Mouse (Mus musculus) liver, embryonic 14 days (tissue): ENCODE data around the gene Spata31d1b. TPM values are rescaled to one million over a fixed set of nuclear protein-coding genes. Genes with fewer than 3 reads are reported as not detected.

Experiments used
- polyA plus RNA-seq: library from polyadenylated mRNA; depleted of rRNA; stranded (reverse); fragments of >200 nt; gene quantifications from 2 replicates; pipeline ENCODE4 v1.2.3, GENCODE M21; 2012; rRNA removed

Gene Spata31d1b
- polyA plus RNA-seq: not detected in 2 replicates

DNA sequence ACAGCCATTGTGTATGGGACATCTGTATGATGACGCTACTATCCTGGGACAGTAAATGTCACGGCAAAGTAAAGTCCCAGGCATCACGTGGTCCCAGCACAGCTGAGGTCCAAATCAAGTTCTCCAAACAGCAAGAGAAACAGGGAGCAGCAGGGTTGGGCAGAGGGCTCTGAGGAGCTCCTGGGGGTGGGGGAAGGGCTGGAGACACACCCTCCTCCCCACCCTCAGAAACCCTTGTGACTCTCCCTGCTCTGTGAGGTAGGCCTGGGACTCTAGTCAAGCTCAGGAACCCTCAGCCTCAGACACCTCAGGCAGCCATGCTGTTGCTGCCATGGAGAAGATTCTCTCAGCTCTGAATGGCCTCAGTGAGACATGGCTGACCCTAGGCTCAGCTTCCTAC lies at the start of gene Spata31d1b:
Spata31d1b (plus strand) TSS at position 301 of the 400 bp plus-strand sequence.

DNA sequence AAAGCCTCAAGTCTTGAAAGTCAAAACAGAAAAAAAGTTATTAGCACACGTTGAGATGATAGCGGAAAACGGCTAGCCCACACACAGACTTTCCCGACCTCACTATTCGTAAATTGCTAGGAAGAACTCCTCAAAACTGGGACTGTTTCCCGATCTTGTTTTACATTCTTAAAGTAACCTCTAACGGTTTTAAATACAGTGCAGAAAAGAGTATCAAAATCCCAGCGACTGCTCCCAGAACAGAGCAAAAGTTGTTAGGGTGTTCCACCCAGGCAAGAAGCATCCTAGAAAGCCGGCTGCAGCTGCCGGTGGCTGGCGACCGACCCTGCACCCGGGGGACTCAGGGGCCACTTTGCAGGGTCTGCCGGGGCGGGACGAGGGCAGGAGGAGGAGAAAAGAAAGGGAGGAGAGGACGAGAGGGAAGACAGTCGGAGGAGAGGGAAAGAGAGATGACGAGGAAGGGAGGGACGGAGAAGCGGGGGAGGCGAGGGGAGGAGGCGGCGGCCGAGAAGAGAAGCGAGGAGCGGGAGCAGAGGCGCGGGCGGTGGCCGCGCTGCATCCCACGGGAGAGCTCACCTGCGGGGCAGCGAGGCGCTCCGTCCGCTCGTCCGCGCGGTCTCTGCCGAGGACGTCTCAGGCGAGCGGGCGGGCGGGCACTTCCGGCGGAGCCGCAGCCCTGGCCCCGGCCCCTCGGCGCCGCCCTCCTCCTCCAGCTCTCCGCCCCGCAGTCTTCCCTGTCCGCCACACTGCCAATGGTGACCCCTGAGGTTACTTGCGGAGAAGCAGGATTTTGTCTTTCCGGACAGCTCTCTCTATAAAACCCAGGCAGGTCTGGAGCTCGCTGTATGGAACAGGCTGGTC lies 36.7 kb upstream of the Spata31d1b start, which contains the start of gene Golm1:
Golm1 (minus strand) TSS at position 661 of the 861 bp plus-strand sequence.

DNA sequence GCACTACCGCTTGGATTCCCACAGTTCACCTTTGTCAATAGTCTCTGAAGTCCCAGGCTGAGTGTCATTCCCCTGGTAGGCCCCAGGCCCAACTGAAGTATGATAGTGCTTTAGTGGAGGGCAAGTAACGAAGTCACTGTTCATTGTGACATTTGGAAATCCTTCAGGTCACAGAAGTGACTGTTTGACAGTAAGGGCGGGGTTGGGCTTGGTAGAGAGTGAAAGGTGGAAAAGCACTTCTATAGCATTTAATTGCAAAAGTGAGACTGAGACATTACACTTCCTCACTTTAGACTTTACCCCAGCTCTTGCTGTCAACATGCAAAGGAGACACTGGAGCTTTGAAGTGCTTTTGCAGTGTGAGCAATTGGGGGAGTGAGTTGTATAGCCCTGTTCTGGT lies 18.1 kb upstream of the Spata31d1b start, which contains the start of gene 4921517D22Rik:
4921517D22Rik (minus strand) TSS at position 101 of the 400 bp plus-strand sequence.

DNA sequence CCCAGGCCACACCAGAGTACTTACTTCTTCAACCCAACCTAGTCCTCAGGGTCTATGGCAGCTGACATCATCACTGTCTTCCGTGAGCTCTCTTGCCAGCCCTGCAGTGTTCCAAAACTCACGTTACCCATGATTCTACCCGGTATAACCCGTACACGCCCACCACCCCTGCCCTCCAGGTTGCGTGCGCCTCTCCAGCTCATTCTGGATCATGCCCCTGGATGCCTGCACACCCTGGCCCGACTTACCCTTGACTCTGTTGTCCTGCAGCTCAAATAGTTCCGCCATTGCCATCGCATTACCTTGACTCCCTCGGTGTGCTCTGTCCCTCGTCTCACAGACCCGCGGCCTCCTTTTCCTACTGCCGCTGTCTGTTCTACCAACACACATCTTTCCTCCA lies 1.9 kb upstream of the Spata31d1b start, which contains the start of gene Spata31d1a:
Spata31d1a (minus strand) TSS at position 101 of the 400 bp plus-strand sequence.

DNA sequence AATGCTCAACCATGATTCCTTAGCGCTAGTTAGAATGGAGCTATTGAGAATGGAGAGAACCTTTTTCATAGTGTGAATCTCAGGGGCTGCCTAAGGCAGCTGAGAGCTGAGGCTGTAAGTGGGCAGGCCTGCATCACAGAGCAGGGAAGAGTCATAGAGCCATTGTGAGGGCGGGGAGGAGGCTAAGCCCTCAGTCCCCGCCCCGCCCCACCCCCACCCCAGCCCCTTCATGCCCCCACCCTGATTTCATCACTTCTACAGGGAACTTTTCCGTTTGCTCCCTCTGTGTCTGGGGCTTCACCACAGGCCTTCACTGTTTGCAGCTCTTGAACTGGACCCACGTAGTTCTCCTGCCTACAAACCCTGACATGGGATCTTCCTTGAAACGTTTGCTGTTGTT lies 19.6 kb downstream of the Spata31d1b start, which contains the start of gene Spata31d1d:
Spata31d1d (minus strand) TSS at position 101 of the 400 bp plus-strand sequence.

DNA sequence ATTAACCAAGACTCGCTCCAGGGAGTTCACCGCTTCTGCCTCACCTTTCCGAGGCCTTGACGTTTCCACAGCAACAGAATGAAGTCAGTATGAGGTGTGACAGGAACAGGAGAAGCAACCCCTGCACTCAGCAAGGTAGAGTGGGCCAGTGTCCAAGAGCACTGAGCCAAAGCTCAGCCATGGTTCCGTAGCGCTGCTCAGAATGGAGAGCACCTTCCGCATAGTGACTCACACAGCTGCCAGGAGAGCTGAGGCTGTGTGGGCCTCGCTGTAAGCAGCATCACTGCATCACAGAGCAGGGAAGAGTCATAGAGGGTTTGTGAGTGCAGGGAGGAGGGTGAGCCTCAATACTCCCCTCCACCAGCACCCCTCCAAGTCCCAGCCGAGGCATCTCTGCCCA lies 34.6 kb downstream of the Spata31d1b start, which contains the start of gene 1700014D04Rik:
1700014D04Rik (minus strand) TSS at position 42 of the 400 bp plus-strand sequence.

Other genes with a start within 250 kb of the Spata31d1b start
- 4.4 and 4.8 TPM in 2 replicates for gene Agtpbp1, start 127.1 kb upstream of the Spata31d1b start, polyA plus RNA-seq
- gene Naa35, start 127.0 kb upstream of the Spata31d1b start, polyA plus RNA-seq: 15.2 and 15.7 TPM in 2 replicates
- 26.8 and 27.5 TPM in 2 replicates for gene Golm1, start 36.5 kb upstream of the Spata31d1b start, polyA plus RNA-seq
- not detected in 2 replicates for gene 4921517D22Rik, start 18.2 kb upstream of the Spata31d1b start, polyA plus RNA-seq
- gene Spata31d1a, start 2.0 kb upstream of the Spata31d1b start, polyA plus RNA-seq: 0.01 TPM in 1 of 2 replicates, not detected in the other
- not detected in 2 replicates for gene Spata31d1d, start 19.5 kb downstream of the Spata31d1b start, polyA plus RNA-seq
- gene 1700014D04Rik, start 34.5 kb downstream of the Spata31d1b start, polyA plus RNA-seq: 0.05 TPM in 1 of 2 replicates, not detected in the other
- 119 and 144 TPM in 2 replicates for gene Isca1, start 57.5 kb downstream of the Spata31d1b start, polyA plus RNA-seq
- 0.31 and 0.68 TPM in 2 replicates for gene Gm49354, start 70.0 kb downstream of the Spata31d1b start, polyA plus RNA-seq
- gene Tut7, start 110.9 kb downstream of the Spata31d1b start, polyA plus RNA-seq: 38.1 and 43.2 TPM in 2 replicates